Mouse (Mus musculus) retina, embryonic 14.5 days (tissue): ENCODE data around the gene Ncoa5.

Experiments used
- DNase-seq: peaks from one replicate; pipeline ENCODE4 v3.0.0-alpha.2; 2015; ENCODE audit warnings: low spot score

Ncoa5 gene

GRCm38 (mm10) chr2:164956195-164956594 is 78.5 kb downstream of the Ncoa5 start:
- no peak for DNase-seq

GRCm38 (mm10) chr2:164955725-164956124 is 78.9 kb downstream of the Ncoa5 start:
- DNase-seq = no peak

GRCm38 (mm10) chr2:164953224-164953623 is 81.4 kb downstream of the Ncoa5 start:
- DNase-seq = peak; percentile 94

GRCm38 (mm10) chr2:164952448-164952847 is 82.2 kb downstream of the Ncoa5 start:
- no peak for DNase-seq

- DNase-seq = no peak
Observed at GRCm38 (mm10) chr2:164951745-164952144, 82.9 kb downstream of the Ncoa5 start.

GRCm38 (mm10) chr2:164950501-164950900 is 84.2 kb downstream of the Ncoa5 start:
- DNase-seq = peak; percentile 62
